10 mouse cellular contexts compared by ENCODE assay signal in genomic region chr2:124719820-124720478, GRCm38 (mm10).
DNase-seq lines count a peak whose midpoint lies in the region; ATAC-seq and TF ChIP-seq lines count a peak whose summit lies in the region.
"Had no signal": no experiment of that assay in that cellular context is flagged by ENCODE, and none has a peak within 500 bp of the region (broad histone marks: within the 10 kb centered on the region; RNA-seq: fewer than 3 reads in every experiment).

No protein-coding gene starts in this region.

- H3K4me1 ChIP-seq in forebrain, embryonic 13.5 days, result peaks cover 9% of the 10 kb centered on the region; the same call in 1 of the 2 replicates
- H3K4me1 ChIP-seq in forebrain, embryonic 11.5 days (replicated peaks; ENCODE audit: control insufficient read depth, insufficient read depth, low read length), result no peaks in the 10 kb centered on the region
- H3K4me1 ChIP-seq in intestine, postnatal 0 days (replicated peaks; ENCODE audit: control insufficient read depth, insufficient read depth, low read length), result 0 out of 2 replicates have a peak, but pooled peaks cover 2% of the 10 kb centered on the region

- TF ChIP-seq CTCF in intestine, postnatal 0 days (IDR thresholded peaks at IDR 0.05; ENCODE audit: low read depth), result no peak

- no peak overlapping the region for H3K27ac ChIP-seq in forebrain, embryonic 13.5 days
- H3K27ac ChIP-seq in forebrain, embryonic 11.5 days (ENCODE audit: low read depth, low read length), result no peak overlapping the region
- no peak overlapping the region for H3K27ac ChIP-seq in intestine, postnatal 0 days (ENCODE audit: low read depth, low read length)
- H3K27ac ChIP-seq: embryonic facial prominence, embryonic 15.5 days; neural tube, embryonic 12.5 days had no signal

- no peaks in the 10 kb centered on the region for H3K9me3 ChIP-seq in forebrain, embryonic 13.5 days (replicated peaks)
- no peaks in the 10 kb centered on the region for H3K9me3 ChIP-seq in forebrain, embryonic 11.5 days (ENCODE audit: control insufficient read depth, low read length)
- no peaks in the 10 kb centered on the region for H3K9me3 ChIP-seq in intestine, postnatal 0 days (ENCODE audit: control insufficient read depth)
- H3K9me3 ChIP-seq: embryonic facial prominence, embryonic 15.5 days; neural tube, embryonic 12.5 days had no signal

- H3K36me3 ChIP-seq in forebrain, embryonic 13.5 days (ENCODE audit: poor library complexity, severe bottlenecking), result no peaks in the 10 kb centered on the region
- no peaks in the 10 kb centered on the region for H3K36me3 ChIP-seq in forebrain, embryonic 11.5 days (ENCODE audit: control insufficient read depth, insufficient read depth, low read length)
- no peaks in the 10 kb centered on the region for H3K36me3 ChIP-seq in intestine, postnatal 0 days (ENCODE audit: control insufficient read depth, insufficient read depth)
- H3K36me3 ChIP-seq: embryonic facial prominence, embryonic 15.5 days; neural tube, embryonic 12.5 days had no signal

- H3K4me3 ChIP-seq in forebrain, embryonic 13.5 days, result no peak overlapping the region
- no peak overlapping the region for H3K4me3 ChIP-seq in forebrain, embryonic 11.5 days (ENCODE audit: low read depth, low read length)
- no peak overlapping the region for H3K4me3 ChIP-seq in intestine, postnatal 0 days (ENCODE audit: low read depth, low read length)
- H3K4me3 ChIP-seq: embryonic facial prominence, embryonic 15.5 days; neural tube, embryonic 12.5 days had no signal

- no peaks in the 10 kb centered on the region for H3K27me3 ChIP-seq in forebrain, embryonic 13.5 days
- no peaks in the 10 kb centered on the region for H3K27me3 ChIP-seq in forebrain, embryonic 11.5 days (ENCODE audit: control insufficient read depth, insufficient read depth, low read length)
- H3K27me3 ChIP-seq in intestine, postnatal 0 days (replicated peaks; ENCODE audit: control insufficient read depth, insufficient read depth, low read length), result no peaks in the 10 kb centered on the region
- H3K27me3 ChIP-seq: embryonic facial prominence, embryonic 15.5 days; neural tube, embryonic 12.5 days had no signal

- H3K4me2 ChIP-seq in forebrain, embryonic 13.5 days, result no peak overlapping the region
- no peak overlapping the region for H3K4me2 ChIP-seq in forebrain, embryonic 11.5 days (ENCODE audit: low read depth, low read length, severe bottlenecking)
- H3K4me2 ChIP-seq in intestine, postnatal 0 days (replicated peaks; ENCODE audit: low read depth), result no peak overlapping the region
- H3K4me2 ChIP-seq: embryonic facial prominence, embryonic 15.5 days; neural tube, embryonic 12.5 days had no signal

- no peak overlapping the region for H3K9ac ChIP-seq in forebrain, embryonic 13.5 days
- no peak overlapping the region for H3K9ac ChIP-seq in forebrain, embryonic 11.5 days (ENCODE audit: low read length)
- H3K9ac ChIP-seq in intestine, postnatal 0 days (ENCODE audit: low read depth, low read length), result no peak overlapping the region
- H3K9ac ChIP-seq: embryonic facial prominence, embryonic 15.5 days; neural tube, embryonic 12.5 days had no signal

- peak; percentile 36; the same call in 1 of the 2 replicates for ATAC-seq in forebrain, embryonic 13.5 days
- no peak for ATAC-seq in forebrain, embryonic 11.5 days (replicated peaks; ENCODE audit: low FRiP score)
- ATAC-seq in CD4-positive, CD25-positive, alpha-beta regulatory T cell, adult 4 months, result peak; percentile 85
- peak; percentile 43 for ATAC-seq in intestine, postnatal 0 days

- DNase-seq in forebrain, embryonic 11.5 days (ENCODE audit: low spot score), result no peak
- DNase-seq in lung, postnatal 4 days, result peak; percentile 43 to 49
- no peak for DNase-seq in cerebellum, adult 18-20 months
- DNase-seq in left cerebral cortex, adult 8-10 months (ENCODE audit: low spot score in 2 of 2), result no peak
- DNase-seq in cerebellum, postnatal 4 days (ENCODE audit: low spot score in 2 of 2), result no peak

- 90% methylated on average over 14 of the region's 14 CpGs for WGBS in forebrain, embryonic 13.5 days
- 83% methylated on average over 14 of the region's 14 CpGs for WGBS in forebrain, embryonic 11.5 days
- WGBS in intestine, postnatal 0 days, result 45% methylated on average over 14 of the region's 14 CpGs

Comparison
In these comparisons a context has a peak if more than half of its experiments do, and no peak if none do; other contexts are left out.
1. DNase-seq: peak in lung, postnatal 4 days (2 of 2); none in forebrain, embryonic 11.5 days (single experiment), cerebellum, adult 18-20 months (0 of 2), left cerebral cortex, adult 8-10 months (0 of 2) and cerebellum, postnatal 4 days (0 of 2).